In the genomic region with DNA sequence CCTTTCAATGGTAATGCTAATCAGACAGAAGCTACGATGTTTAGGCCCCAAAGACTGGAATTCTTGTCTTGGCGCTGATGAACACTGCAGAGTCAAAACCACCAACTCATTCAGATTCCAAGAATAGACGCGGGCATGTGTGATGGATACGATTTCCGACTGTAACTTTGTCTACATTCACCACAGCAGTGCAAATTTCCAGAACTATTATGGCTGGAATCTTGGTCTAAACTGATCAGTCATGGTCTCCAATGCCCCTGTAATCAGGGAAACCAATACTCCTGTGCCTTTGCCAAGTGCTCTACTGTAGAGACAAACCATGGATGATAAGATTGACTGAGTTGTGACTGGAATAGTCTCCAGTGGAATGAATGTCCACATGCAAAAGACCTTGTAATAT, we compare ENCODE assay signal across 16 mouse cellular contexts.
"Had no signal": no experiment of that assay in that cellular context is flagged by ENCODE, and none has a peak within 500 bp of the region (broad histone marks: within the 10 kb centered on the region; RNA-seq: fewer than 3 reads in every experiment).

No protein-coding gene starts in this region.

- DNase-seq: retina, postnatal 1 day; right cerebral cortex, adult 18-20 months; right cerebral cortex, postnatal 14 days; right cerebral cortex, postnatal 25 days; right cerebral cortex, postnatal 4 days; spleen, adult 18-20 months; thymus, adult 18-20 months; thymus, adult 2 months; thymus, postnatal 14 days; thymus, postnatal 25 days; thymus, postnatal 36 days; thymus, postnatal 4 days had no signal

- H3K27me3 ChIP-seq: neural tube, embryonic 13.5 days; neural tube, embryonic 15.5 days; stomach, embryonic 15.5 days had no signal

- H3K4me2 ChIP-seq: neural tube, embryonic 13.5 days; neural tube, embryonic 15.5 days; stomach, embryonic 15.5 days had no signal

- H3K27ac ChIP-seq: neural tube, embryonic 13.5 days; neural tube, embryonic 15.5 days; stomach, embryonic 15.5 days; stomach, postnatal 0 days had no signal

- H3K36me3 ChIP-seq: neural tube, embryonic 13.5 days; neural tube, embryonic 15.5 days; stomach, embryonic 15.5 days had no signal

- H3K9me3 ChIP-seq: neural tube, embryonic 13.5 days; neural tube, embryonic 15.5 days; stomach, embryonic 15.5 days had no signal

- H3K4me1 ChIP-seq: neural tube, embryonic 13.5 days; neural tube, embryonic 15.5 days; stomach, embryonic 15.5 days had no signal

- H3K4me3 ChIP-seq: neural tube, embryonic 13.5 days; neural tube, embryonic 15.5 days; stomach, embryonic 15.5 days had no signal

- H3K9ac ChIP-seq: neural tube, embryonic 13.5 days; neural tube, embryonic 15.5 days; stomach, embryonic 15.5 days had no signal
